Mouse (Mus musculus) liver (tissue): ENCODE measurements at regions not wholly inside any gene's neighbourhood (a gene's known extent, or its start where the extent isn't known, plus 50 kb on each side); places are given as distances from the start of the nearest gene placed in this dataset.

Source experiments
- DNase-seq: peaks from one replicate; pipeline ENCODE4 v3.0.0-alpha.2; 2020; ENCODE audit warnings: mixed read lengths

- no peak for DNase-seq
These were observed 719.7 kb upstream of the Cited2 start for GRCm38 (mm10) chr10:17003123-17003849.

GRCm38 (mm10) chr10:17008683-17009082 lies 714.3 kb upstream of the Cited2 start:
- no peak for DNase-seq

- DNase-seq: no peak
These were observed 713.0 kb upstream of the Cited2 start for GRCm38 (mm10) chr10:17010047-17010446.

- DNase-seq: no peak
These were observed 711.1 kb upstream of the Cited2 start for GRCm38 (mm10) chr10:17011876-17012275.

- no peak for DNase-seq
These were observed 710.5 kb upstream of the Cited2 start for GRCm38 (mm10) chr10:17012541-17012975.

- DNase-seq: no peak
These were observed 708.2 kb upstream of the Cited2 start for GRCm38 (mm10) chr10:17014826-17015225.

GRCm38 (mm10) chr10:17016854-17017253 lies 706.2 kb upstream of the Cited2 start:
- no peak for DNase-seq

GRCm38 (mm10) chr10:17022216-17023158 lies 700.5 kb upstream of the Cited2 start:
- no peak for DNase-seq

- no peak for DNase-seq
These were observed 699.3 kb upstream of the Cited2 start for GRCm38 (mm10) chr10:17023571-17024293.

- DNase-seq: no peak
These were observed 698.7 kb upstream of the Cited2 start for GRCm38 (mm10) chr10:17024294-17024665.

- no peak for DNase-seq
These were observed 687.9 kb upstream of the Cited2 start for GRCm38 (mm10) chr10:17034892-17035775.

- no peak for DNase-seq
These were observed 684.6 kb upstream of the Cited2 start for GRCm38 (mm10) chr10:17038259-17039043.

- no peak for DNase-seq
These were observed 680.9 kb upstream of the Cited2 start for GRCm38 (mm10) chr10:17042090-17042489.

- DNase-seq: no peak
These were observed 680.0 kb upstream of the Cited2 start for GRCm38 (mm10) chr10:17042973-17043372.

- DNase-seq: no peak
These were observed 676.3 kb upstream of the Cited2 start for GRCm38 (mm10) chr10:17046765-17047164.

GRCm38 (mm10) chr10:17072906-17073305 lies 650.1 kb upstream of the Cited2 start:
- DNase-seq: no peak

GRCm38 (mm10) chr10:17074013-17074401 lies 649.0 kb upstream of the Cited2 start:
- no peak for DNase-seq

GRCm38 (mm10) chr10:17074402-17075027 lies 648.5 kb upstream of the Cited2 start:
- DNase-seq: no peak

- no peak for DNase-seq
These were observed 647.9 kb upstream of the Cited2 start for GRCm38 (mm10) chr10:17075147-17075546.

GRCm38 (mm10) chr10:17075576-17075975 lies 647.4 kb upstream of the Cited2 start:
- no peak for DNase-seq

GRCm38 (mm10) chr10:17076186-17076585 lies 646.8 kb upstream of the Cited2 start:
- no peak for DNase-seq
